Mouse (Mus musculus) olfactory bulb, adult 2 months (tissue): ENCODE data around the gene Ccdc167.

Experiments
- CTCF ChIP-seq: fragments of 200-500 bp; IDR thresholded peaks from 2 replicates; pipeline ENCODE4 v1.5.1; 2012; ENCODE audit warnings: low read depth, mild to moderate bottlenecking, low read length, moderate library complexity; ENCODE audit not compliant: insufficient read depth
- POLR2A ChIP-seq: fragments of 200-500 bp; IDR thresholded peaks from 2 replicates; pipeline ENCODE4 v1.6.1; 2012; ENCODE audit warnings: mild to moderate bottlenecking, low read depth, low read length, moderate library complexity; ENCODE audit not compliant: insufficient read depth

DNA sequence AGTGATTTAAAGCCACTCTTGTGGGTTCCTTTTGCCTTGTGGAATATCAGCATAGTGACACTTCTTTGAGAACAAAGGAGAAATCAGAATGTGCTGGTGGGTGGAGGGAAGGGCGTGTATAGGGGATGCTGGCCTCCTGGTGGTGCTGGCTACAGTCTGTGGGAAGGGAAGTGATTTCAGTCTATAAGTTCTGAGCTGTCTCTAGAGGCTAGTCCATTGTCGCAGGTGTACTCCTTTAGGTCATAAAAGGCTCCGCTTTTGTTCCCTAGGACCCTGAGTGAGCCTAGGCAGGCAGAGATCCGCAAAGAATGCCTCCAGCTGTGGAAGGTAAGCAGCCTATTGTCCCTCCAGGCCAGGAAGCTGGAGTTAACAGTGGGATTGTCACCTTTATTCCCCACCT, 22.3 kb downstream of the Ccdc167 start:
- TF ChIP-seq CTCF = no peak
- TF ChIP-seq POLR2A = no peak
